Mouse (Mus musculus): ENCODE results near the gene Pla2g2f. TPM values are rescaled to one million over a fixed set of nuclear protein-coding genes. Genes with fewer than 3 reads are reported as not detected.

Pla2g2f gene
- polyA plus RNA-seq, 2 experiments: 0.02 TPM; not detected in 1

GRCm38 (mm10) chr4:138754432-138754831 is 3.0 kb downstream of the Pla2g2f start:
- Histone ChIP-seq H3K36me3 (replicated peaks; ENCODE audit: control insufficient read depth, insufficient read depth, low read depth) (no peaks in the 10 kb centered on the region), H3K4me1 (replicated peaks; ENCODE audit: control insufficient read depth in 2 of 2, insufficient read depth in 2 of 2, low read length in 1 of 2) (no peaks in the 10 kb centered on the region), H3K9ac (replicated peaks) (no peak overlapping the region), H3K4me2 (ENCODE audit: low read depth) (no peak overlapping the region), H3K4me3 (ENCODE audit: insufficient read depth in 1 of 2, low read depth in 2 of 2, low read length in 2 of 2) (no peak overlapping the region), H3K27ac (no peak overlapping the region), H3K27me3 (ENCODE audit: control insufficient read depth, insufficient read depth, low read length) (no peaks in the 10 kb centered on the region), H3K9me3 (ENCODE audit: control insufficient read depth, low read length) (no peaks in the 10 kb centered on the region)
- TF ChIP-seq CTCF (IDR thresholded peaks at IDR 0.05; ENCODE audit: low read depth): no peak
- TF ChIP-seq EP300 (IDR thresholded peaks at IDR 0.05; ENCODE audit: low read depth): no peak
- no peak for ATAC-seq (ENCODE audit: insufficient read depth)
- WGBS (ENCODE audit: insufficient replicate concordance): 55% methylated on average over 9 of the region's 9 CpGs
- DNase-seq (ENCODE audit: low read depth in 3 of 3, low spot score in 3 of 3): no peak

DNA sequence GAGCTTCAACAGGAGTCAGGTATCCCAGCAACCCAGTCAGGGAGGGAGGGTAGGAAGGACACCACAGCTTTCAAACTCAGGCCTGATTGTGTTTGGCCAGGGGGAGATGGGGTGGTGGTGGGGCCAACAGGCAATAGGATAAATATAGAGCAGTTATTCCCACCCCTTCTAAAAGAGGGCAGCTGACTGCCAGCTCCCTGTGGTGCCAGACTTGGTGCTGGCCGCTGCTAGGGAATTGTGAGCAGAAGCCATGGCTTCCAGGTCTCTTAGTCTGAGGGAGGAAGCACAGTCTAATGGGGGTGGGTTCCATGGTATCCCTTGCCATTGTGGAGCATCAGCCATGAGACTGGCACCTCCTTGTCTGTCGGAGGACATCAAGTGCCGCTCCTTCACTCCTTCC is 3.8 kb downstream of the Pla2g2f start:
- no peak for ATAC-seq (ENCODE audit: insufficient read depth)
- Histone ChIP-seq H3K4me1 (replicated peaks; ENCODE audit: control insufficient read depth in 2 of 2, insufficient read depth in 2 of 2, low read length in 1 of 2) (no peaks in the 10 kb centered on the region), H3K9ac (replicated peaks) (no peak overlapping the region), H3K9me3 (ENCODE audit: control insufficient read depth, low read length) (no peaks in the 10 kb centered on the region), H3K36me3 (replicated peaks; ENCODE audit: control insufficient read depth, insufficient read depth, low read depth) (no peaks in the 10 kb centered on the region), H3K27me3 (ENCODE audit: control insufficient read depth, insufficient read depth, low read length) (no peaks in the 10 kb centered on the region), H3K27ac (no peak overlapping the region), H3K4me3 (ENCODE audit: insufficient read depth in 1 of 2, low read depth in 2 of 2, low read length in 2 of 2) (no peak overlapping the region), H3K4me2 (ENCODE audit: low read depth) (no peak overlapping the region)
- no peak for DNase-seq (ENCODE audit: low read depth in 3 of 3, low spot score in 3 of 3)
- WGBS (ENCODE audit: insufficient replicate concordance): 69% methylated on average over 3 of the region's 3 CpGs
- no peak for TF ChIP-seq CTCF (IDR thresholded peaks at IDR 0.05; ENCODE audit: low read depth)
- no peak for TF ChIP-seq EP300 (IDR thresholded peaks at IDR 0.05; ENCODE audit: low read depth)

DNA sequence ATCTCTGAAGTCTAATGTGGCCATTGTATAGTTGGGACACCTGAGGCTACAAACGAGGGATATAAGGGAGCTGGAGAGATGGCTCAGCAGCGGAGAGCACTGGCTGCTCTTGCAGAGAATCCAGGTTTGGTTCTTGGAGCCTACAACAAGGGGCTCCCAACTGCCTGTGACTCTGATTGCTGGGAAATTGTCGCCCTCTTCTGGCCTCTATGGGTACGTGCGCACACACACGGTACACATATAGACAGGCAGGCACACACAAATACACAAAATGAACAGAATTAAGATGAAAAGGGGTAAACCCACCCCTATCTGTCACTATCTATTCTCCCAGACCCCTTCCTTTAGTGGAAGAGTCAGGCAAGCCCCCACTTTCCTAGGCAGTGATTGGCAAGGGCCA is 4.8 kb downstream of the Pla2g2f start:
- 83% methylated on average over 6 of the region's 6 CpGs for WGBS (ENCODE audit: insufficient replicate concordance)
- 0 out of 2 replicates have a peak, but pooled peaks have one; percentile 6 for TF ChIP-seq CTCF (IDR thresholded peaks at IDR 0.05; ENCODE audit: low read depth)
- no peak for TF ChIP-seq EP300 (IDR thresholded peaks at IDR 0.05; ENCODE audit: low read depth)
- Histone ChIP-seq H3K9ac (replicated peaks) (no peak overlapping the region), H3K27me3 (ENCODE audit: control insufficient read depth, insufficient read depth, low read length) (no peaks in the 10 kb centered on the region), H3K9me3 (ENCODE audit: control insufficient read depth, low read length) (no peaks in the 10 kb centered on the region), H3K4me1 (replicated peaks; ENCODE audit: control insufficient read depth in 2 of 2, insufficient read depth in 2 of 2, low read length in 1 of 2) (no peaks in the 10 kb centered on the region), H3K4me2 (ENCODE audit: low read depth) (no peak overlapping the region), H3K27ac (no peak overlapping the region), H3K4me3 (ENCODE audit: insufficient read depth in 1 of 2, low read depth in 2 of 2, low read length in 2 of 2) (no peak overlapping the region), H3K36me3 (replicated peaks; ENCODE audit: control insufficient read depth, insufficient read depth, low read depth) (no peaks in the 10 kb centered on the region)
- no peak for DNase-seq (ENCODE audit: low read depth in 3 of 3, low spot score in 3 of 3)
- no peak for ATAC-seq (ENCODE audit: insufficient read depth)

DNA sequence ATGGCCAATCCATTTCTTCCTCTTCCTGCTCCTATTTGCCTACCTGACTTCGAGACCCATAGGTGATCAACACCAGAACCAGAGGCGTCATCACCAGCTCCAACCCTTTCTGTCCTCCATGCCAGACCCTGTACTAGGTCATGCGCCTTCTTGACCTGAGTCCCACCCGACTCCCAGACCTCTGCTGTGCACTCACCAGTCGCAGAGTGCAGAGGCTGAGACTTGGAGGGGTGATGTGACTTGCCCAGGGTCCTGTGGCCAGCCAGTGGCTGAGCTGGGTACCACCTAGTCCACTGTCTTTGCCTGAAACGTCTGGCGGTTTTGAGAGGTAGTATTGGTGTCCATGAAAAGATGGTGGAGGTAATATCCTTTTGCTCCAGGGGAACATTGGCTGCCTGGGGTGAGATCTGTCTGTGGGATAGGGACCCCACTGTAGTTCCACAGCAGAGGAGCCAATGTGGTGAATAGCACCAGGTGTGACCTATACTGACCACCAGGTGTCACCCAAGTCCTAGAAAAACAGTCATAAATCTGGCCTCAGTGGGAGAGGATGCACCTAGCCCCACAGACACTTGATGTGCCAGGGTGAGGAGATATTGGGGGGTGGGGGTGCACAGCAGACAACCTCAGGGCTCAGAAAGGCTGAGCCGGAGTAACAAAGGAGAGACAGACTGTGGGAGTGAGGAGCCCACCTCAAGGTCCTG is 8.9 kb downstream of the Pla2g2f start:
- H3K27ac ChIP-seq: no peak overlapping the region
- ATAC-seq (ENCODE audit: insufficient read depth): no peak
- TF ChIP-seq CTCF (IDR thresholded peaks at IDR 0.05; ENCODE audit: low read depth) (peak; percentile 60), EP300 (IDR thresholded peaks at IDR 0.05; ENCODE audit: low read depth) (no peak)
- no peaks in the 10 kb centered on the region for H3K4me1 ChIP-seq (replicated peaks; ENCODE audit: control insufficient read depth in 2 of 2, insufficient read depth in 2 of 2, low read length in 1 of 2)
- no peak overlapping the region for H3K4me3 ChIP-seq (ENCODE audit: insufficient read depth in 1 of 2, low read depth in 2 of 2, low read length in 2 of 2)
- H3K9me3 ChIP-seq (ENCODE audit: control insufficient read depth, low read length): no peaks in the 10 kb centered on the region
- no peaks in the 10 kb centered on the region for H3K27me3 ChIP-seq (ENCODE audit: control insufficient read depth, insufficient read depth, low read length)
- no peak overlapping the region for H3K9ac ChIP-seq (replicated peaks)
- H3K36me3 ChIP-seq (replicated peaks; ENCODE audit: control insufficient read depth, insufficient read depth, low read depth): no peaks in the 10 kb centered on the region
- 34% methylated on average over 8 of the region's 8 CpGs for WGBS (ENCODE audit: insufficient replicate concordance)
- H3K4me2 ChIP-seq (ENCODE audit: low read depth): no peak overlapping the region
- no peak for DNase-seq (ENCODE audit: low read depth in 3 of 3, low spot score in 3 of 3)

DNA sequence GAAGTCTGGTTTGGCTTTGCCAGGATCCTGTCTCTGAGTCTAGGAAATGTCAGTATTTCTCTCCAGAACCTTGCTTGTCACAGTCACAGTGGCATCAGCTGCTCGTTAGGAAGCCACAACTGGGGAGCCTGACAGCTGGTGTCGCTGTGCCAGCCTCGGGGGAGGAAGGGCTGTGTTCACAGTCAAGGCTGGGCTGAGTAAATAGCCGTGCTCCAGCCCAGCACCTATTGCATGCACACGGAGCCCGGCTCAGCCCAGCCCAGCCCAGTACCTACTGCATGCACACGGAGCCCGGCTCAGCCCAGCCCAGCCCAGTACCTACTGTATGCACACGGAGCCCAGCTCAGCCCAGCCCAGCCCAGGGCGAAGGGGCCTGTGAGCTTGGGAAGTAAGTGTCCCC is 9.6 kb downstream of the Pla2g2f start:
- ATAC-seq (ENCODE audit: insufficient read depth) (no peak), DNase-seq (ENCODE audit: low read depth in 3 of 3, low spot score in 3 of 3) (no peak)
- H3K36me3 ChIP-seq (replicated peaks; ENCODE audit: control insufficient read depth, insufficient read depth, low read depth): no peaks in the 10 kb centered on the region
- H3K27me3 ChIP-seq (ENCODE audit: control insufficient read depth, insufficient read depth, low read length): no peaks in the 10 kb centered on the region
- no peaks in the 10 kb centered on the region for H3K4me1 ChIP-seq (replicated peaks; ENCODE audit: control insufficient read depth in 2 of 2, insufficient read depth in 2 of 2, low read length in 1 of 2)
- H3K9ac ChIP-seq (replicated peaks): no peak overlapping the region
- no peaks in the 10 kb centered on the region for H3K9me3 ChIP-seq (ENCODE audit: control insufficient read depth, low read length)
- H3K4me2 ChIP-seq (ENCODE audit: low read depth): no peak overlapping the region
- H3K4me3 ChIP-seq (ENCODE audit: insufficient read depth in 1 of 2, low read depth in 2 of 2, low read length in 2 of 2): no peak overlapping the region
- TF ChIP-seq CTCF (IDR thresholded peaks at IDR 0.05; ENCODE audit: low read depth): no peak
- TF ChIP-seq EP300 (IDR thresholded peaks at IDR 0.05; ENCODE audit: low read depth): no peak
- WGBS (ENCODE audit: insufficient replicate concordance): 51% methylated on average over 10 of the region's 10 CpGs
- no peak overlapping the region for H3K27ac ChIP-seq

Data from liver, embryonic 14.5 days (tissue).